Mouse (Mus musculus) right cerebral cortex, postnatal 10 days (tissue): ENCODE data around the gene Socs7.
A peak's percentile ranks its signal among the peaks of the same experiment; 100 is the strongest.

ENCODE experiments used
- DNase-seq, 2 experiments: peaks; one replicate each; pipeline ENCODE4 v3.0.0; 2021; ENCODE audit warnings: low spot score in 2 of 2

Socs7 gene

GRCm38 (mm10) chr11:97416637-97417035 lies 54.3 kb downstream of the Socs7 start:
- DNase-seq, result no peak

GRCm38 (mm10) chr11:97418834-97419539 lies 56.6 kb downstream of the Socs7 start:
- no peak for DNase-seq

- DNase-seq, result no peak
Observed at GRCm38 (mm10) chr11:97419540-97419900, 57.2 kb downstream of the Socs7 start.

GRCm38 (mm10) chr11:97422507-97422906 lies 60.2 kb downstream of the Socs7 start:
- peak; percentile 79 to 82 for DNase-seq

- no peak for DNase-seq
Observed at GRCm38 (mm10) chr11:97424092-97424692, 61.8 kb downstream of the Socs7 start.

- DNase-seq, result no peak
Observed at GRCm38 (mm10) chr11:97424802-97425201, 62.5 kb downstream of the Socs7 start.

GRCm38 (mm10) chr11:97427794-97428725 lies 65.7 kb downstream of the Socs7 start:
- DNase-seq, result peak; percentile 80 to 85

GRCm38 (mm10) chr11:97428726-97429077 lies 66.4 kb downstream of the Socs7 start:
- no peak for DNase-seq

- no peak for DNase-seq
Observed at GRCm38 (mm10) chr11:97429615-97430014, 67.3 kb downstream of the Socs7 start.

GRCm38 (mm10) chr11:97432015-97432414 lies 69.7 kb downstream of the Socs7 start:
- DNase-seq, result no peak

- no peak for DNase-seq
Observed at GRCm38 (mm10) chr11:97432983-97433539, 70.7 kb downstream of the Socs7 start.

GRCm38 (mm10) chr11:97434121-97434520 lies 71.8 kb downstream of the Socs7 start:
- DNase-seq, result no peak

- peak; percentile 58 to 62 for DNase-seq
Observed at GRCm38 (mm10) chr11:97434704-97435454, 72.5 kb downstream of the Socs7 start.

- no peak for DNase-seq
Observed at GRCm38 (mm10) chr11:97435808-97436491, 73.6 kb downstream of the Socs7 start.

- peak; percentile 72 to 73 for DNase-seq
Observed at GRCm38 (mm10) chr11:97437745-97438144, 75.4 kb downstream of the Socs7 start.

GRCm38 (mm10) chr11:97438868-97439267 lies 76.5 kb downstream of the Socs7 start:
- DNase-seq, result no peak

GRCm38 (mm10) chr11:97439935-97440334 lies 77.6 kb downstream of the Socs7 start:
- DNase-seq, result peak in 1 of 2 experiments; percentile 62

- no peak for DNase-seq
Observed at GRCm38 (mm10) chr11:97440441-97440881, 78.1 kb downstream of the Socs7 start.

- DNase-seq, result peak in 1 of 2 experiments; percentile 68
Observed at GRCm38 (mm10) chr11:97441036-97441657, 78.8 kb downstream of the Socs7 start.

GRCm38 (mm10) chr11:97441658-97442125 lies 79.3 kb downstream of the Socs7 start:
- no peak for DNase-seq
